Mouse (Mus musculus) layer of hippocampus, adult 9-11 months (tissue): ENCODE results near the gene Ptgr1.
A peak's percentile ranks its signal among the peaks of the same experiment; 100 is the strongest.

Experiments used
- DNase-seq: peaks from one replicate; pipeline ENCODE4 v3.0.0; 2022

Gene Ptgr1

DNA sequence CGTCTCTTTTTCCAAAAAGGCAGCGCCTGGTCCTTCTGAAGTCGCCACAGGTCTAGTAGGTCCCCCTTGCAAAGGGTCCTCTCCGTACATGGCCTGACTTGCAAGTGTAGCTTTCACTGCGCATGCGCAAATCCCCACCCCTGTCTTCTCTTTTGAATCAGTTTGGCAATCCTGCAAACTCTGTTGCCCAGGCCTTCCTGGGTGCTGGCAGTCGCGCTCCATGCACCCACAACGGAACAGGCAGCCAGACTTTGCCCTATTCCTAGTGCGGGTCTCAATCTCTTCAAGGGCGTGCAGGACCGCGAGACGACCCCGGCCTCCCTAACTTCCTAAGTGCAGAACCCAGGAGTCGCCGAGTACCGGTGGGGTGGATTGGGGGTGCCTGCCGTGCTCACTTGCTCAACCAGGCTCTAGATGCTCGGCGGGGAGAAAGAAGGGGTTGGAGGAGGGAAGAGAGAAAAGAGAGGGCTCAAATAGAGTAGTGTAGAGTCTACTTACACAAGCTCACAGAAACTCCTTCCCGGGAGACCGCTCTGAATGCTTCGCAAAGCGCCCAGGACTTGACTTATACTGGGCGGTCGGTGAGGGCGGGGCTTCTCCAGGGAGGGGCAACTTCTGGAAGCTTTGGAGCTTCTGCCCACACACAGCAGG, at the start of gene Ptgr1:
Gene Ptgr1 (minus strand): TSS at position 580 of the 651 bp plus-strand sequence.
- DNase-seq: peak; percentile 88

DNA sequence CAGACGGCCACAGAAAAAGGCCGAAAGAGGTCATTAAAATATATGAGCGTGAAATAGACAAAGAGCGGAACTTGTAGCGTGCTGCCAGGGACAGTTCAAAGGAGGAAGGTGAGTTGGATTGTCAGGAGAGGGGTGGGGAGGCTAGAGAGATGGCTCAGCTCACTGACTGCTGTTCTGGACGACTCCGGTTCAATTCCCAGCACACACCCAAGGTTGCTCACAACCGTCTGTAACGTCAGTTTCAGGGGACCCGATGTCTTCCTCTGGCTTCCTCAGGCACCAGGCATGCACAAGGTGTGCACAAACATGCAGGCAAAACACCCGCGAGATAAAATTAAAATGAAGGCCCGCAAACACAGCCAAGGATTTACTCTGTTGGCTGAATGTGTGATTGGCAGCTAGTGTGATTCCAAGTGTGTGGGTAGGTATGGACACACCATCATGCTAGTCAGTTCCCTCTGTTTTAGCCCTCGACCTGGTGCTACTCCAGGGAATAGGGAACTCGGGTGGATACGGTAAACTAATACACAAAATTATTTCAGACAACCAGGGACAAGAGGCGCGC, 48.9 kb upstream of the Ptgr1 start:
- no peak for DNase-seq

DNA sequence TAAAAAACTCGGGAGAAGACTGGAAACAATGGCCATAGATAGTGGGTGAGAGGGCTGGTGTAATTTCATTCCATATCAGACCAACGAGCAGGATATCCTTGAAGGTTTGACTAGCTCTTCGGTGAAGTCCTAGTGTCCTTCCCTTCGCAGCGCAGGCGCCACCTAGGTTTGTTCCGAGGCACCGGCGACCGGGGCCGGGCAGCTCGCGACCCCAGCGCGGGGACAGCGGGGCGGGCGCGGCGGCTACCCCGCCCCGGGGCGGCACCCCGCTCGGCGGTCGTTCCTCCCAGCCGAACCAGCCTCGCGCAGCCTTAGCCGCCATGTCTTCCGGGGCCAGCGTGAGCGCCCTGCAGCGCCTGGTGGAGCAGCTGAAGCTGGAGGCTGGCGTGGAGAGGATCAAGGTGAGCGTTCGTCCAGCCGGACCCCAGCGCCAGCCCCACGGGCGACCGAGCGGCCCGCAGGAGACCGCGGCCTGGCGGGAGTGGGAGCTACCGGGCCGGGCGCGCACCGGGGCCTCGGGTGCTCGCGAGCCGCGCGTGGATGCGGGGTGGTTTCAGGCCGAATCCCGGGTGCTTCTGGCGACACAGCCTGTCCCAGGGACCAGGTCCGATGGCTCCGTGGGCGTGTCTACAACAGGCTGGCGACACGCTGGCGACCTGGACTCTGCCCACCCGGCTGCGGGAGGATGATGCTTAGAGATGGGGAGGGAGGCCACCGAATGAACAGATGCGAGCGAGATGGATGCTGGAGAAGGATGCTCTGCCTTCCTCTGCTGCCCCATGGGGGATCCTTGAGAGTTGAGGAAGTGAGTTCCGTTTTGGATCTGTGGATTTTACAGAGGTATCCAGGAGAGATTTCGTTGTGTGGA, 48.2 kb upstream of the Ptgr1 start, which contains the start of gene Gng10:
Gene Gng10 (plus strand): TSS at position 171 of the 868 bp plus-strand sequence.
- DNase-seq: peak; percentile 52

DNA sequence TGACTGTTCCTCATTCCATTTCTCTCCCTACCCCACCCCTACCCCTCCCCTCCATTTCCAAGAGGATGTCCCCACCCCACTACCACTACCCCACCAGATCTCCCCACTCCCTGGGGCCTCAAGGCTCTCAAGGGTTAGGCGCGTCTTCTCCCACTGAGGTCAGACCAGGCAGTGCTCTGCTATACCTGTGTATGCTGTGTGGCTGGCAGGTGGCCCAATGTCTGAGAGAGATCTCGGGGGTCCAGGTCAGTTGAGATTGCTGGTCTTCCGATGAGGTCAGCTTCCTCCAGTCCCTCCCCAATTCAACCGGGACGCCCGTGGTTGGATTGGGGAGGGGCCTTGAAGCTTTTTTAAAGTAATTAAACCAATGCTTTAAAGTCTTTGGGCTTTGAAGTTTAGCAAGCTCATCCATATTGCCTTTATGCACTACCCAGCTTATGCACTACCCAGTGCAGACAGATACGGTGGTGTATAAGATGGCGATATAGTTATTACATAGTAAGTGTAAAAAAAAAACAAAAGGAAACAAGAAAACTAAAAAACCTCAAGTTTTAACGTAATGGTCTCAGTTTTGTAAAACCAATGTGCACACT, 47.5 kb upstream of the Ptgr1 start:
- DNase-seq: no peak

DNA sequence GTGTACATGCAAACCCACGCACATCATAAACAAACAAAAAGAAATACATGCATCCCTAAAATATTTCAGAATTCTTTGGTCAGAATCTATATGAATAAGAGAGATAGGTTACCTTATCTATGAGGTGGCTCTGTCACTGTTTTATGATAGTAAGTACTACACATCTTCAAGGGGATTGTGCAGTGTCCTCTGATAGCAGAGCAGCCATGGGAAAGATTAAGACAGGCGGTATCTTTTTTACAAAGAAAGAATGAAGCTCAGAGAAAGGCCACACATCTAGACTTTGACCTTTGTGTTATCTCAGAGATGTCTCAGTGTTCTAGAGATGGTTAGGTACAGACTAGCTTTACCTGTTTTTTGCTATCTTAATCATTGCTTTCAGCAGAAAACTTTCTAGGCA, 30.0 kb upstream of the Ptgr1 start:
- no peak for DNase-seq

DNA sequence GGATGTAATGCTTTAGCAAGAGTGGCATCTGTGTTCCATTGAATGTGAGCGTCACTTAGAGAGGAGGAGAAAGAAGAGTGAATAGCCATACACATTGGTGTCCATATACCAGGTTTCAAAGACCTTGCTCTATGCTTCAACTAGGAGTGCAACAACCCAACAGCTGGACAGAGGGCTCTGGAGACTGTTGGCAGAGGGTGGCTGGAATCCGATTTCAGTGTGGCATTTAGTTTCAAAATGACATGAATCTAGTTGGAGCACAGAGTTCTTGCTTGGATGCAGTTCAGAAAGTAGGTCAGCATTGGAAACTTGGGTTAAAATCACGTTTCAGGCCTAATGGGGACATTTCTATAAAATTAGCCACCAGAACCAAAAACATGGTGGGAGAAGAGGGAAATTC, 28.3 kb upstream of the Ptgr1 start:
- no peak for DNase-seq

DNA sequence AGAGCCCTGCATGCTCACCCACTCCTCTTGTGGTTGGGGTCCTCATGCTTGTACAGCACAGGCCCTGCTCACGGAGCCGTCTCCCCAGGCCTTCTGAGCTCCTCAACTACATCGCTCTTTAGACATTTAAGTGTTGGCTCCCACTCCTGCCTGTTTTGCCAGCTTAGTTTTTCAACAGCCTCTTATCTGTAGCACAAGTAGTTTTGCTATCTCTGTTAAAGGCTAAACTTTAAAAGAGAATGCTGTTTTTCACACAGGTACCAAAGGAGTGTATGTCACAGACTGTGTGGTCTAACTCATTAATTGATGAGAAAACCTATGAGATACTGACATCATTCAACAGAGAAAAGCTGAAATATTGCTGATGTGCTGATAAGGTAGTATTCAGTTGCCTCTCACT, 24.5 kb upstream of the Ptgr1 start:
- no peak for DNase-seq

DNA sequence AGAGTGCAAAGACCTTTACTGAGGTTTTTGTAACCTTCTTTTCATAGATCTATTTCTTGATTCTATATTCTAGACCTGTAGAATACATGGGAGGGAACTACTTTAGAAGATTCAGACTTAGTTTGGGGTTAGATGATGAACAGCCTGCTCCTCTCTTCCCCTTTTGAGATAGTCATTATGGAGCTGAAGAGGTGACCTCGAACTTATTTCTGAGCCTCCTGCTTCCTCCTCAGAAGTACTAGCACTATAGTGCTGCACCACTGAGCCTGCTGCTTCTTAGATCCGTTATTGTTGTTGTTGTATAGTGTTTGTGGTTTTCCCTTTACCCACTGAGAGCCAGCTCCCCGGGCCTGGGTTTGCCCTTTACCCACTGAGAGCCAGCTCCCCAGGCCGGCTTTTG, 22.8 kb upstream of the Ptgr1 start:
- DNase-seq: no peak

DNA sequence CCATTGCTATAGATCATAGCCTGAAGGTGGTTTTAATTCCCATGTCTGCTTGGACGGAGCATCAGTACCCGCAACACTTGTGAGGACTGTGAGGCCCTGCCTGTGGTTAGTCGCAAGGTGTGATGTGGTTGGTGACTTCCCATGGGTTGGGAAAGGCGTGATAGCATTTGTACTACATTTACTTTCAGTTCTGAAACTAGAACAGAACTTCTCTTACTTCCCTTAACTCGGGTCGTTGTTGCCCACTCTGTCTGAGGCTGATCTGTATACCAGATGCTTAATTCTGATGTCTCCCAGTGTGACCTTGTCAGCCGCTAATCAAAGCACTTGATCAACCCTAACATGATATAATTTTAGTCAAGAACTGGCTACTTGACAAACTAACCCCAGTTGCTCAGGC, 22.3 kb upstream of the Ptgr1 start:
- DNase-seq: no peak

DNA sequence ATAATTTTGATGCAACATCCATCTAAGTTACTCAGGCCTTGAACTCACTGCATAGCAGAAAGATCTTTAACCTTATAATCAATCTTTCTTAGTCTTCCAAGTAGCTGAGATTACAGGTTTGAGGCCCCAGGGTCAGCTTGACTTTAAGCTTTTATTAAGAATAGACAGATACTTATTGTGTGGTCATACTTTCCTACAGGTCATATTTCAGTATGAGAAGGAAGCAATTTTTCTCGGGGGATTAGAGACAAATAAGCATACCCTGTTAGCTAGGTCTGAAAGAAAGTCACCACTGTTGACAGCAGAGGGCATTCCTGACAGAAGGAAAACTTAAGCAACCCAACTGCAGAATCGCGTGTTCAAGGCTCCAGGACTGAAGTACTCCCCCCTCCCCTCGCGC, 21.1 kb upstream of the Ptgr1 start:
- DNase-seq: no peak

DNA sequence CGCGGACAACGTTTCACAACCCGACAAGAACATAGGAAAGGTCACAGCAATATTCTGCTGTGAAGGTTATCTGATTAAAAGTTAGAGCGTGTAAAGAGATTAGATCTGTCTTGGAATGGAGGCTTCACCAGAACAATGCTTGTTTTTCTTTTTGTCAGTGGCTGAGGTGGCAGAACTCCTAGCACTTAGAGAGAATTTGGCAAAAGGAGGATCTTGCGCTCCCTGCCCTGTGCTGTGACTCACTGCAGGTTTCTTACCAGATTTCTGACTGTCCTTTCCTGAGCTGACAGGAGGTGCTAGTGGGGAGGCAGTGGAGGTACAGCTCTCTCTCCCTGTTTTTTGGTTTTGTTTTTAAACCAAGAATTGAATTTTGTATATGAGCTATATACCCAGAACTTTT, 20.1 kb upstream of the Ptgr1 start:
- no peak for DNase-seq

DNA sequence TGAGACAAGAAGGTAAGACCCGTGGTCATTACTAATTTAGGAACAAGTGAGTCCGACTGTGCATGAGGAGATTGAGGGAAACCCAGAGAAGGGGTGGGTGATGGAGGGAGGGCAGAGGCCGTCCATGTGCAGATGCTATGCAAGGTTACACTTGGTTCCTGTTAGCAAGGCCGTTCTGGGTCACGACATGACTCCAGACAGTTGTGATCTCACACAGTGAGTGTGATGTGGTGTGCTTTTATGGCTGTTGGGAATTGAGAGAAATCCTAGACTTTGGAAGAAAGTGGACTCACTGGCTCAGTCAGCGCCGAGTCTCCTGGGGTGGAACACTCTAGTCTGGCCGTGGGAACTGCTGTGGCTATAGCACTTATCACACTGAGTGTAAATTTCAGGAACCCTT, 19.3 kb upstream of the Ptgr1 start:
- no peak for DNase-seq

DNA sequence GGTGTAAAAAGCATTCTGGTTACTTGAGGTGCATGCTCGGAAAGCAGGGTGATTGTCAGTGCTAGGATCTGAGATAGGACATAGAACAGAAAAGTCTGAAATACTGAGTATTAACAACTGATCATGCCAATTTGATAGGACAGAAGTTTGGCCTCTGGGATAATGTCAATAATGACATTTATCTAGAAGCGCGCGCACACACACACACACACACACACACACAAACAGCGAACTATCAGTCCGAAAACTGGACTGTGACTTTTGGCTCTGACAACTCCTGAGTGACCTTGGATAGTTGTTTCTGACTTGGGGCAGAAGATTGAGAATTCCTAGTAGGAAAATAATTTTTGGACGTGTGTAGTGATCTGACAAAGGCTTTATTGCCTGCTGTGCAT, 16.9 kb upstream of the Ptgr1 start:
- DNase-seq: no peak

DNA sequence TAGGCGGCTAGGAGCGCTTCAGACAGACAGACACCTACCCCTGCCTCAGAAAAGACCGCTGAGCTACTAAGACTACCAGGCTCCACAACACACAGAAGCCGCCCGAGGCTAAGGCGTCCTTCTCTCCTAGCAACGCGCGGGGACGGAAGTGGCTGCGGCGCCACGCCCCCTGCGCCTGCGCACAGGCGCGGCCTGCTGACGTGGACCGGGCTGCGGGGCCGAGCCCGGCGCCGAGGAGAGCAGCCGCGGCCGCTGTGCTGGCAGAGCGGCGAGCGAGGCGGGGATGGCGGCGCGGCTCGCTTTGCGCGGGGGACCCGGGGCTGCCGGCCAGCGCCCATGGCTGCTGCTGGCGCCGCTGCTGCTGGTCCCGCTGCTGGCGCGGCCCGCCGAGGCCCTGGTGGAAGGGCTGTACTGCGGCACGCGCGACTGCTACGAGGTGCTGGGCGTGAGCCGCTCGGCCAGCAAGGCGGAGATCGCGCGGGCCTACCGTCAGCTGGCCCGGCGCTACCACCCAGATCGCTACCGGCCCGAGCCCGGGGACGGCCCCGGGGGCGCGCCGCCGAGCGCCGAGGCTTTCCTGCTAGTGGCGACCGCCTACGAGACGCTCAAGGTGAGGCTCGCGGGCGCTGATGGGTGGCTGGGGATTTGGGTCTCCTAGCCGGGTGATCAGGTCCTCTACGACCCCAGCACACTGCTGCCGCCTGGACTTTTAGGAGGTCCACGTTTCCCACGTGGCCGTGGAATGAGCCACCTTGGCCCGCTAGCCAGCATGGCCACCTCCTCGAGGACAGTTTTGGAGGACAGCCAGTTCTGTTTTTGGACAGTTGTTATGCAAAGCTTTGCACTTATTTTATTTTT, 16.3 kb upstream of the Ptgr1 start, which contains the start of gene Gm20503:
Gene Gm20503 (plus strand): TSS at position 263 of the 858 bp plus-strand sequence.
- DNase-seq: peak; percentile 93

DNA sequence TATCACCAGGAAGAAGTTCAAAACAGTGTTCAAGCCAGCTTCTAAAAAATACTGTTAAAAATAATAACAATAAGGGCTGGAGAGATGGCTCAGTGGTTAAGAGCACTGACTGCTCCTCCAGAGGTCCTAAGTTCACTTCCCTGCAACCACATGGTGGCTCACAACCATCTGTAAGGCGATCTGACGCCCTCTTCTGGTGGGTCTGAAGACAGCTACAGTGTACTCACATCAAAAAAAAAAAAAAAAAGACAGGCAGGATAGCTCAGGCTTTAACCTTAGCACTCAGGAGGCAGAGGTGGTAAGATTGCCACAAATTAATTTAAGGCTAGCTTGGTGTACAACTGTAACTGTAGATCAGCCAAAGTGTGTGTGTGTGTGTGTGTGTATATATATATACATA, 13.7 kb upstream of the Ptgr1 start:
- DNase-seq: no peak

DNA sequence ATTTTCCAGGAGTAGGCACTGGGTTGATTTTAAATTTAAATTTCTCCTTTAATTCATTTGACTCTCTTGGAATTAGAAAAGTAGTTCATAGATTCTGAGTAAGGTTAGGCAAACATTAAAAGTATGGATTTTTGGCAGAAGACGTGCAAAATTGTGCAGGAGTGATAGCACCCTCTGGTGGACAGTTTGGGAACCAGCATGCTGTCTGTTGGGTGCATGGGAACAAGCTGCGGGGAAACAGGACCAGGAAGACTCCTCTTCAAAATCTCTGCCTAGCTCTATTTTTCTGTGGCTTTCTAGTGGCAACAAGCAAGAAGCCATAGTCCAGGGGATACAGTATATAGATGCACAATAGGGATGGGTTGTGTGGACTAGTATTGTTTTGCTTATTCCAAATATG, 12.8 kb upstream of the Ptgr1 start:
- peak; percentile 39 for DNase-seq

DNA sequence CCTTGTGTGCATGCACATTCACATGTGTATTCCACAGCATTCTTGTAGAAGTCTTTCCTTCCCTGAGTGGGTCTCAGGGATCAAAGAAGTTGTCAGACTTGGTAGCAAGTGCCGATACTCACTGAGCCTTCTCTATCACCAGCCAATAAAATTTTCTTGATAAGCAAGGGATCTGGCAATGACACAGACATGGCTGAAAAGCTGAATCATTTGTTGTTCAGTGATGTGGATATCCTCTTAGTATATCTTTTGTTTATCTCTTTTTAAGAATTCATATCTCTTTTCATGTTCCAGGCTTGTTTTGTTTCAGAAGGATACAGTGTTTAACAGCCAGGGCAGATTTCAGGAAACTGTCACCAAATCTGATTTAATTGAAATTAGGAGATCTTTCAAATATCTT, 11.8 kb upstream of the Ptgr1 start:
- DNase-seq: no peak

DNA sequence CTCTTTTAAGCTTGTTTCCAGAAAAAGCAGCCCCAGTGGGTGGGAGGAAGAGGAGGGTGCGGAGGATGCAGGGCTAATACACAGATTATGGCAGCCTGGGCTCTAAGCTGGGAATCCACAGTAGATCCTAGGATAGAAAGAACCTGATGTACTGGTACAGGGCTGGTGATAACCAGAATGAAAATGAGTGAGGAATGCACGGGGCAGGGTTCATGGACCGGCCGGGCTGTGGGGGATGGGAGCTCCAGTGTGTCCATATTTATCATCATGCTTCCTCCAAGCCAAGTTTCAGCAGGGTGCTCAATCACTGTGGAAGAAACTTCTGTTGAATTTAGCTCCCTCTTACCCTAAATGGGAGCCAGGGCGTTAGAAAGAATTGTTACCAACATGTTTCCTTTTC, 10.2 kb upstream of the Ptgr1 start:
- DNase-seq: no peak

DNA sequence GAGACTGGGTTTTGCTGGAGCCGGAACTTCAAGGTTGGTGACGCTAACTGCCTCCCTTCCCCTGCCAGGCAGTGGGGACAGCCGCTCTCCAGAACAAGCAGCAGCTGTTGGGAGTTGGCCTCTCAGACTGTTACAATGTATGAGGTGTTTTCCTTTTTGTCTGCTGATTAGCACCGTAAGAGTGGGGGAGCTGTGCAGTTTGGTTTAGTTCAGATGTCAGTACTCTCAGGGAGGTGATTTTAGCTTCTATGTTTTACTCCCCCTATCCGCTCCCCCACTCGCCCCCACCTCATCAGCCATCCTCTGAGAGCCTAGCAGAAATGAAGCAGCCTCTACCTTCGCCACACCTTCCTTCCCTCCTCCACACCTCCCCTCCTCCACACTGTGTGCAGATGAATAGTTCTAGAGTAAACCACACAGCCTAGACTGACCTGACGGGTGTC, 8.4 kb upstream of the Ptgr1 start:
- no peak for DNase-seq

DNA sequence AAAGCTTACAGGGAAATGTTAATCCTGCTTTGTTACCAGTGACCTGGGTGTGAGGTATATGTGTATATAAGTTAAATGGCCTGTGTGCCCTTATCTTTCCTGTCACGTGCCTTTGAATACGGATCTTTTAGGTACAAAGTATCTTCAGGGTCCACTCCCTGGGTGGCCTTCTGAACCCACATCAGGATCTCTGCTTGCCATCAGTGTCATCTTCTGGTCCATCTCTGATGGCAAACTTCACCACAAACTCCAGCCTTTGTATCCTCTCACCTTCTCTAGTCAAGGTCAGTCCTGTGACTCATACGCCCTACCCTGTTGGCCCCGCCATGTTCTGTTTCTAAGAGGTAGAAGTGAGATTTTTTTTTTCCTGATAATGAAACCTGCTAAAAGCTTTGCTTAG, 7.8 kb upstream of the Ptgr1 start, which contains the start of gene Dnajc25:
Gene Dnajc25 (plus strand): TSS at position 301 of the 400 bp plus-strand sequence.
- no peak for DNase-seq

DNA sequence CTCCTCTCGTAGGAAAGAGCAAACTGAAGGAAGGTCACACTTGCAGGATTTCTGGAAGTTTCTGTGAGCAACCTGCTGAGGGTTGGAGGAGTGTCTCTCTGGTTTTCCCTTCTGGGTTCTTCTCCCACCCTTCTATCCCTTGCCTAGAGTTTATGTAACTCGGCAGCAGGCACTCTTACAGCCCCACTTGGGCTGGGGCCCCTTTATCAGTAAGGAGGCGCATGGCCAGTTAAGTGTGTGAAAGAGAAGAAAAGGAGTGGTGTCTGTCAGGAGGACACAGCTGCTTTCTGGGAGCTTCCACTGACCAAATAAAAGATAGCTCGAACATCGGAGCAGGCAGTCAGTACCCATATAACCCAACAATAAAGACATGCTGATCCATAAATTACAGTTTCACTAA, 5.3 kb upstream of the Ptgr1 start:
- no peak for DNase-seq
